26 mouse cellular contexts compared by ENCODE assay signal in the genomic region with DNA sequence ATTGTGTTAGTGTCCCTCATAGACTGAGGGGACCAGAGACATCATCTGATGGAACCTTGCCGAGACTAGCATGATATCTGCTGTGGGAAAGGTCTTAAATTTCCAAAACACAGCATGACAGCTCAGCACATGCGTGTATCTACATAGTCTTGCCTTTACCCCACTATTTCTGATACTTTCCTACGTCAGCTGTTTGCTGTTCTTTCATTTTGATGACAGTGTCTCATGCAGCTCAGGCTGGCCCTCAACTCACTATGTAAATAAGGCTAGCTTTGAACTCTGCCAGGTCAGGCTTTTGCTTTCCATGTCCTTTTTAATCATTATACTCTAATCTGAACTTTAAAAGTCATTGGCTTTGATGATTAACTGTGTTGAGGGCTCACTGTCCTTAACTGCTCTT. TPM values are rescaled to one million over a fixed set of nuclear protein-coding genes. Genes with fewer than 3 reads are reported as not detected.
A peak's percentile ranks its signal among the peaks of the same experiment; 100 is the strongest.
DNase-seq lines count a peak whose midpoint lies in the region; ATAC-seq lines count a peak whose summit lies in the region.
"Had no signal": no experiment of that assay in that cellular context is flagged by ENCODE, and none has a peak within 500 bp of the region (broad histone marks: within the 10 kb centered on the region; RNA-seq: fewer than 3 reads in every experiment).

No protein-coding gene starts in this region.

- peak; percentile 4 for DNase-seq in kidney, adult 11 months
- no peak for DNase-seq in kidney, postnatal 10 days
- peak; percentile 5 to 19 for DNase-seq in kidney, postnatal 36 days
- no peak for DNase-seq in kidney, adult 18-20 months
- DNase-seq in CD4-positive helper T cell, adult 2 months (ENCODE audit: low read depth, low spot score): peak; percentile 31
- DNase-seq in left cerebral cortex, postnatal 25 days (ENCODE audit: low spot score in 2 of 2): no peak
- DNase-seq: adrenal gland, adult 8-10 months; adrenal gland, postnatal 36 days; B cell, adult 2 months; cerebellum, adult 2 months; cerebellum, postnatal 14 days; embryo, embryonic 11 days; gastrocnemius, postnatal 36 days; heart, adult 11 months; heart, postnatal 10 days; heart, postnatal 4 days had no signal

- peak; percentile 73 for ATAC-seq in inflammation-experienced regulatory T-cells, adult 6 months
- ATAC-seq: forebrain, embryonic 15.5 days; hindbrain, embryonic 16.5 days had no signal

- intact Hi-C loops in left cerebral cortex, postnatal 25 days (cut with DNase I): no loop called here

RNA-seq across cellular contexts. Expression of a gene that starts 16.6 kb away (rescaled TPM):
- polyA plus RNA-seq in inflammation-experienced regulatory T-cells, adult 6 months (2017; shearing (Covaris generic)): 1 to 10 TPM in 2 of 3 experiments, under 1 TPM in 1; 0.85 to 7.8 (median 1.0) TPM
- total RNA-seq in left cerebral cortex, postnatal 25 days (2021): not detected
- total RNA-seq: adrenal gland, adult 8-10 months; adrenal gland, postnatal 36 days; gastrocnemius, adult 8-10 months; gastrocnemius, postnatal 36 days; heart, postnatal 10 days had no signal
- polyA plus RNA-seq: cerebellum, adult 2 months; embryonic facial prominence, embryonic 12.5 days; forebrain, embryonic 11.5 days; forebrain, embryonic 15.5 days; G1E; heart, embryonic 10.5 days; heart, embryonic 14.5 days; hindbrain, embryonic 12.5 days; hindbrain, embryonic 16.5 days had no signal

Comparison
In these comparisons a context has a peak if more than half of its experiments do, and no peak if none do; other contexts are left out.
1. DNase-seq: peak in kidney, adult 11 months (single experiment), kidney, postnatal 36 days (2 of 2) and CD4-positive helper T cell, adult 2 months (single experiment); none in kidney, postnatal 10 days (single experiment), kidney, adult 18-20 months (single experiment) and left cerebral cortex, postnatal 25 days (0 of 2).